Mouse (Mus musculus): ENCODE data around the gene Mt1. TPM values are rescaled to one million over a fixed set of nuclear protein-coding genes. Genes with fewer than 3 reads are reported as not detected.

Gene Mt1
- polyA plus RNA-seq, 1 experiment from 2014 or later, result 582 TPM

DNA sequence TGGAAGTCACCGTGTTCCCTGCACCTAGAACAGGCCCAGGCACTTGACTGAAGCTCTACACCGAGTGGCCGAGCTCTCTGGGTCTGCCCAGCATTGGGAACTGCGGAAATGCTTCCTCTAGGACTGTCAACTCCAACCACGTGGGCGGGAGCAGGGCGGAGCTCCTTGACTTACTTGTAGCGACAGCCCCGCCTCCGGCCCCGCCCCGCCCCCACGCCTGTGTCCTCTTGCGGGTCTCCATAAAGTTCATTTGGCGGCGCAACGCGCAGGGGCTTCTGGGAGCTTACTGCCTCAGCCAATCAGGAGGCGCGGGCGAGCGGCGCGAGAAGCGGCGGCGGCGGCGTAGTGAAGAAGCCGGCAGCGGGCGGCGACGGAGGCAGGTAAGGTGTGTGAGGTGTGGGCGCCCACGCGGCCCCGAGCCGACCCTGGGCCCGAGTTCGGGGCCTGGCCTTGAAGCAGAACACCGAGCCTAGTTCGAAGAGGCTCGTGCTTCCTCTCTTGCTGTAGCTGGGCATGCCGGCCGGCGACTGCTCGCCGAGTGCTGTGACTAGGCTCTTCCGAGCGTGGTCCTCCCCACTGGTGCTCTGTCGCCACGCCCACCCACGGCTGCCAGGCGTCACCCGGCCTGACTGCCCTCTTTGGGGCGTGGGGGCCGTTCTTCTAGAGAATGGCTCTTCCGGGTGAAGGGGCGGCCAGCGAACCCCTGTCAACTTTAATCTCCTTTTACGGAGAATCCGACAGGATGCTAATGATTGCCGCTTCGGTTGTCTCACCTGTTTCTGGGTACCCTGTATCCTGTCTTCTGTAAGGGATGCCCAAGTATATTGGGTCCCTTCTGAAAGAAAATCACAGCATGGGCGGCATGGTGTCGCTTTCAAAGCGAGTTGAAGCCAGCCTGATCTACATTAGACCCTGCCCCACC lies 35.6 kb downstream of the Mt1 start, which contains the start of gene Nup93:
Gene Nup93 (plus strand): TSS at position 313 of the 922 bp plus-strand sequence.
- Histone ChIP-seq H3K4me3 (replicated peaks) (peak within 1 kb of the TSS; percentile 95), H3K9me3 (replicated peaks) (no peaks in the 10 kb centered on the region), H3K4me1 (peaks cover 19% of the 10 kb centered on the region), H3K4me2 (peak within 1 kb of the TSS; percentile 81), H3K27me3 (no peaks in the 10 kb centered on the region), H3K36me3 (no peaks in the 10 kb centered on the region), H3K9ac (peak within 1 kb of the TSS; percentile 89), H3K27ac (peak within 1 kb of the TSS; percentile 70)
- peak; percentile 98 for ATAC-seq (replicated peaks; ENCODE audit: low FRiP score)
- under 1% methylated on average over 68 of the region's 68 CpGs for WGBS

DNA sequence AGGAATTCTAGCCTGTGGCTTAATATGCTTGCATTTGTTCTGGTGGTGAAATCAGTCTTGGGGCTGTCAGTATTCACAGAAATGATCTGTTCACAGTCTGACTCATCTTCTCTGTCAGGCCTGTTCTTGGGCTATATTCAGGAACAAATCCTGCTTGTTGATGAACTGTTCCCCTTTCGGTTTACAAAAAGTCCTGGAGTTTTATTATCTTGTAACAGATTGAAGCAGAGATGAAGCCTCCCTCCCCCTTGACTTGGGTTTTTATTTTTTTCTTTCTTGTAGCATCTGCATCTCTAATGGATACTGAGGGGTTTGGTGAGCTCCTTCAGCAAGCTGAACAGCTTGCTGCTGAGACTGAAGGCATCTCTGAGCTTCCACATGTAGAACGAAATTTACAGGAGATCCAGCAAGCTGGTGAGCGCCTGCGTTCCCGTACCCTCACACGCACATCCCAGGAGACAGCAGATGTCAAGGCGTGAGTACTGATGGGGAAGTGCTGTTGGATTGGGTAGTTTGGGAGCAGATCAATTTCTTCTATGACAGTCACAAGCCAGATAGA lies 48.6 kb downstream of the Mt1 start:
- H3K9ac ChIP-seq, result no peak overlapping the region
- WGBS, result 88% methylated on average over 7 of the region's 7 CpGs
- peaks cover 32% of the 10 kb centered on the region for H3K36me3 ChIP-seq
- H3K27ac ChIP-seq, result no peak overlapping the region
- H3K4me3 ChIP-seq (replicated peaks), result no peak overlapping the region
- H3K27me3 ChIP-seq, result no peaks in the 10 kb centered on the region
- H3K9me3 ChIP-seq (replicated peaks), result no peaks in the 10 kb centered on the region
- no peak for ATAC-seq (replicated peaks; ENCODE audit: low FRiP score)
- H3K4me1 ChIP-seq, result no peaks in the 10 kb centered on the region
- no peak overlapping the region for H3K4me2 ChIP-seq

Other genes with a start within 250 kb of the Mt1 start
- gene Amfr, start 166.2 kb upstream of the Mt1 start, polyA plus RNA-seq (2015; fragmentation: Nextera tagmentation; extraction: Ambion mirVana), result 45.4 and 49.3 TPM in 2 replicates
- 120 and 137 TPM in 2 replicates for gene Nudt21, start 142.1 kb upstream of the Mt1 start, polyA plus RNA-seq (2015; fragmentation: Nextera tagmentation; extraction: Ambion mirVana)
- gene Ogfod1, start 141.9 kb upstream of the Mt1 start, polyA plus RNA-seq (2015; fragmentation: Nextera tagmentation; extraction: Ambion mirVana), result 12.8 and 13.0 TPM in 2 replicates
- 11.9 and 15.7 TPM in 2 replicates for gene Bbs2, start 80.2 kb upstream of the Mt1 start, polyA plus RNA-seq (2015; fragmentation: Nextera tagmentation; extraction: Ambion mirVana)
- gene Mt4, start 41.9 kb upstream of the Mt1 start, polyA plus RNA-seq (2015; fragmentation: Nextera tagmentation; extraction: Ambion mirVana), result not detected in 2 replicates
- gene Mt3, start 26.5 kb upstream of the Mt1 start, polyA plus RNA-seq (2015; fragmentation: Nextera tagmentation; extraction: Ambion mirVana), result 2.9 and 7.1 TPM in 2 replicates
- gene Mt2, start 6.4 kb upstream of the Mt1 start, polyA plus RNA-seq (2015; fragmentation: Nextera tagmentation; extraction: Ambion mirVana), result 163 and 178 TPM in 2 replicates
- 89.6 and 91.6 TPM in 2 replicates for gene Nup93, start 35.5 kb downstream of the Mt1 start, polyA plus RNA-seq (2015; fragmentation: Nextera tagmentation; extraction: Ambion mirVana)
- 6.1 and 6.4 TPM in 2 replicates for gene Slc12a3, start 150.1 kb downstream of the Mt1 start, polyA plus RNA-seq (2015; fragmentation: Nextera tagmentation; extraction: Ambion mirVana)
- 66.7 and 70.0 TPM in 2 replicates for gene Herpud1, start 207.4 kb downstream of the Mt1 start, polyA plus RNA-seq (2015; fragmentation: Nextera tagmentation; extraction: Ambion mirVana)

Data from kidney, embryonic 15.5 days (tissue).